Mouse (Mus musculus) olfactory bulb, adult 2 months (tissue): ENCODE measurements around the gene Ppp1r13b. TPM values are rescaled to one million over a fixed set of nuclear protein-coding genes. Genes with fewer than 3 reads are reported as not detected.
A peak's percentile ranks its signal among the peaks of the same experiment; 100 is the strongest.

Source experiments
- H3K27ac ChIP-seq: fragments of 200-500 bp; 2 replicates; pipeline ENCODE4 v1.5.1; 2012; ENCODE audit warnings: low read depth, low read length; ENCODE audit not compliant: insufficient read depth
- H3K4me1 ChIP-seq: fragments of 200-500 bp; 2 replicates; pipeline ENCODE4 v1.6.1; 2012; ENCODE audit warnings: low read length; ENCODE audit not compliant: control insufficient read depth, insufficient read depth
- H3K4me3 ChIP-seq: fragments of 200-500 bp; 2 replicates; pipeline ENCODE4 v1.5.1; 2012; ENCODE audit warnings: mild to moderate bottlenecking, low read depth, low read length, moderate library complexity; ENCODE audit not compliant: insufficient read depth
- CTCF ChIP-seq: fragments of 200-500 bp; IDR thresholded peaks from 2 replicates; pipeline ENCODE4 v1.5.1; 2012; ENCODE audit warnings: low read depth, mild to moderate bottlenecking, low read length, moderate library complexity; ENCODE audit not compliant: insufficient read depth
- POLR2A ChIP-seq: fragments of 200-500 bp; IDR thresholded peaks from 2 replicates; pipeline ENCODE4 v1.6.1; 2012; ENCODE audit warnings: mild to moderate bottlenecking, low read depth, low read length, moderate library complexity; ENCODE audit not compliant: insufficient read depth
- WGBS: fragments of 180-500 bp; shearing (Covaris S2); methylation state at CpG from one replicate; pipeline ENCODE4 v1.1.7; 2018; 5-methylcytosine and 5-hydroxymethylcytosine counted together
- polyA plus RNA-seq: library from polyadenylated mRNA; stranded (reverse); fragments of >200 nt; gene quantifications from 2 replicates; pipeline ENCODE4 v1.2.4, GENCODE M21; 2012; ENCODE audit warnings: low replicate concordance; ENCODE audit not compliant: missing spikeins, insufficient read depth, insufficient read length

Gene Ppp1r13b
- polyA plus RNA-seq, 1 experiment: not detected

DNA sequence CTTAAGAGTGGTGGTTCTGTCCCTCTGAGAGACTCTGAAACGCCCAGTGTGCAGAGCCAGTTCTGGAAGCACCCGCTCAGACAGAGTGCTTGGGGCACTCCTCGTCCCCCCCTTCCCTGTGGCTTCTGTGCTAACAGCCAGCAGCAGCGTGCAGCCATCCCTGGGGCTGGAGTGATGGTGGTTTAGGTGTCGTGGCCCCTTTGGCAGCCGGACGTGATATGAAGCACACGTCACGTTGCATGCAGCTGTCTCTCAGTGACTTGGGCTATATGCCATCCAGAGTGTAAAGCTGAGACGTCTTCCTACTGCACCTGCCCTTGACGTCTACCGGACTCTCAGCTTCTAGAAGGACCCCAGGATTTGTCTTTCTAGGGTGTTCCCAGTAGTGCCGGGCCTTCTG is 109.4 kb downstream of the Ppp1r13b start:
- TF ChIP-seq CTCF (no peak), POLR2A (no peak)
- WGBS: 90% methylated on average over 13 of the region's 13 CpGs
- Histone ChIP-seq H3K4me1 (peaks cover 21% of the 10 kb centered on the region), H3K27ac (no peak overlapping the region), H3K4me3 (no peak overlapping the region)

DNA sequence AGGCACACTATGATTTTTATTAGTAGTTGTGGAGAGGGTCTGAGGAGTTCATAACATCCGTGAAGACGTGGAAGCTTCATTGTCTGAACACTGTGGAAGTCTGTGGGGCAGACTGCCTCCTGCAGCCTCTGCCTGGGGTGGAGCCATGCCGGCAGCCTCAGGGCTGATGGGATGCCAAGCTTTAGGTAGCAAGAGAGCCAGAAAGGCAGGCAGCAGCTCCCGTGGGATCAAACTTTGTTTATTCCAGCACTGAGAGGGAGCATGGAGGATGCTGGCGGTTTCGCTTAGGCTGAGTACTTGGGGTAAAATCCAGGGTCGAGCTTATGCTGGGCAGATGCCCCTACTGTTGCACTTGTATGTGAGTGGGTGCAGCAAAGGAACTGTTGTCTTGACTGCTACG is 110.7 kb downstream of the Ppp1r13b start:
- 62% methylated on average over 8 of the region's 8 CpGs for WGBS
- Histone ChIP-seq H3K27ac (no peak overlapping the region), H3K4me1 (peaks cover 26% of the 10 kb centered on the region), H3K4me3 (no peak overlapping the region)
- TF ChIP-seq CTCF (no peak), POLR2A (no peak)

DNA sequence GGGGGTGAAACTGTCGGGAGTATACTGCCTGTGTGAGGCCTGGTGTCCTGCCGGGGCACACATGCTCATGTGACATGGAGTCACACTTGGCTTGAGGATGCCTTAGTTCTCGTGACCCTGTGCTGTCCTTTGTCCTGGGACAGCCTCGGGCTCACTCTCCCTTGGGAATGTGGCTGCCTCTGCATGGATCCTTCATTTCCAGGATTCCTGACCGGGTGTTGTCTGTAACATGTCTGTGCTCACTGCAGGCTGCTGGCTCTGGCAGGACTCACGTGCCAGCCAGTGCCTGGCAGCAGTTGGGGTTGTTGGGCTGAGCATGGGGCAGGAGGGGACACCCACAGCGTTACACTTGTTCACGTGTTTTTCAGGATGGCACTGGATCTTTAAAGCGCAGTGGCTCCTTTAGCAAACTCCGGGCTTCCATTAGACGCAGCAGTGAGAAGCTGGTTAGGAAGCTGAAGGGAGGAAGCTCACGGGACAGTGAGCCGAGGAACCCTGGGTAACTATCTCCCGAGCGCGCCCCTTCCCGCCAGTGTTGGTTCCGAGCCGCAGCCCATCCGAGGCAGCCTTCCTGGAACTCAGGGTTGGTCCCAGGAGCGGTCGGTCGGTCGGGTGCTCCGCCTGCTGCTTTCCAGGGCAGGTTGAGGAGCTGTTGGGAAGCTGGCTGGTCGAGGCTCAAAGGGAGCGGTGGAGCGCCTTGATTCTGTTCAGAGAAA is 112.6 kb downstream of the Ppp1r13b start:
- peaks cover 32% of the 10 kb centered on the region for H3K4me1 ChIP-seq
- WGBS: 86% methylated on average over 28 of the region's 28 CpGs
- H3K4me3 ChIP-seq: no peak overlapping the region
- TF ChIP-seq CTCF (no peak), POLR2A (0 out of 2 replicates have a peak, but pooled peaks have one; percentile 11)
- peak overlapping the region; percentile 43; the same call in 1 of the 2 replicates for H3K27ac ChIP-seq

DNA sequence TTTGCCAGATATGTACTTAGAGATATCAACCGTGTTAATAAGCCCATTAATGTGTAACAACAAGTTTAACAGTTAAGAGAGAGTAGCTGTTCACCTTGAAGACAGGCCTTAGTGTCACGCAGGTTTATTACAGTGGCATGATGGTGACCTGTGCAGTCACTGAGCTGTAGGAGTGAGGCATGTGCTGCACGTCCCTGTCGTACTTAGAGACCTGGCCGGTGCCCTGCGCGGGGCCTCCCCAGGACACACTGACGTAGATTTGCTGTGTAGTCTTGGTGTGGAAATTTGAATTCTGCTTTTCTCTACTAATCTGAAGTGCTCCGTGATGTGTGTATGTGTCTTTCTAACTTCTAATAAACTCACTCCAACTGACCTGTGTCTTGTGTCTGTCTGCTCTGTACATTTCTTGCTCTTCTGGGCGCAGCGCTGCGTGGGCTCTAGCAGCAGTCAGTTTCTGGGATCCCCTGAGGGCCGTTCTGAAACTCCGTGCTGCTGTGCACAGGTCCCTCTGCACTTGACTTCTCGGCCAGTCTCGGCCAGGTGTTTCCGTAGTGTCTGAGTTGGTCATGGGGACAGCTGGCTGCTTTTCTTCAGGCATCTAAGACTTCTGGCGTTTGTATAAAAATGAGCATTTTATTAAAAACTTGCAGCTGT is 113.3 kb downstream of the Ppp1r13b start:
- 91% methylated on average over 18 of the region's 18 CpGs for WGBS
- Histone ChIP-seq H3K4me1 (peaks cover 34% of the 10 kb centered on the region), H3K27ac (peak overlapping the region; percentile 43; the same call in 1 of the 2 replicates), H3K4me3 (no peak overlapping the region)
- 0 out of 2 replicates have a peak, but pooled peaks have one; percentile 5 for TF ChIP-seq POLR2A
- TF ChIP-seq CTCF: no peak

DNA sequence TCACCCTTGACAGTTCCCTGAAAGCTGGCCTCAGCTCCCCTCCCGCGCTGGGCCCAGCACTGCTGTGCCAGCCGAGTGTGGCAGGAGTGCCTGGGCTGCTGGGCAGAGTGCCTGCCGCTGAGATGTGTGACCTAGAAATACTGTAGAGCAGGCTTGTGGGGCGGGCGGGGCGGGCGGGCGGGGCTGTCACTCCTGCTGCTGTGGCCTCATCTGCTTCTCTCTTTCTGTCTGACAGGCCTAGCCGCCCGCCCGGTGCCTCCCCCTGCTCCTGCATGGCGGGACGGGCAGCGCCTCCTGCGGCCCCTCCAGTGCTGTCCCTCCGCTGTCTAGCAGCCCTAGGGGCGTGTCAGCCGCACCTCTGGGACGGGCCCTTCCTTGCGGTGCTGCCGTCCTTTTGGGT is 113.8 kb downstream of the Ppp1r13b start:
- H3K27ac ChIP-seq: no peak overlapping the region
- WGBS: 62% methylated on average over 22 of the region's 22 CpGs
- peaks cover 34% of the 10 kb centered on the region for H3K4me1 ChIP-seq
- no peak overlapping the region for H3K4me3 ChIP-seq
- TF ChIP-seq CTCF (no peak), POLR2A (no peak)

DNA sequence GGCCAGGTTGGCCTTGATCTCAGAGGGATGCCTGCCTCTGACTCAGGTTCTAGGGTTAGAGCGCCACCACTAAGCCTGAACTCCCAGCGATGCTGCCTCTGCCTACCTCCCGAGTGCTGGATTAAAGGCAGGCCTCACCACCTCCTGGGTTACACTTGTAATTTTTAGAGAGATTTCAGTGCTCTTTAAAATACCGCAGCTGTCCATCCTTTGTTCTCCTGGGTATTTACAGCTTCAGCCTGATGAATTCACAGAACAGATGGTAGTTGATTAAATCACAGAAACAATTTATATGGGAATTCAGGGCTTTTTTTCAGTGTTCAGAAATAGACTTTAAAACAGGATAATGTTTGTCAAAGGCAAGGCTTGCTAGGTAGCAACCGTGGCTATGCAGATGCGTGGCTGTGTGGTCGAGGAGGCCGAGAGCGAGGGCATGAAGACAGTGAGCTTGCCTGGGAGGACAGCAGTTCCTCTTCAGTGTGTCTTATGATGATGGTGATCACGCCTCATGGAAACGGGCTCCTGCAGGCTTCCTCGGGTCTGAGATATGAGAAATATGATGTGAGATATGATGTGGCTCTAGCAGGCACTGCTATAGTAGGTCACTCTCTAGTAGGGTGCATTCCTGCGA is 116.3 kb downstream of the Ppp1r13b start:
- WGBS: 63% methylated on average over 13 of the region's 13 CpGs
- no peak overlapping the region for H3K4me3 ChIP-seq
- peak overlapping the region; percentile 64 for H3K27ac ChIP-seq

DNA sequence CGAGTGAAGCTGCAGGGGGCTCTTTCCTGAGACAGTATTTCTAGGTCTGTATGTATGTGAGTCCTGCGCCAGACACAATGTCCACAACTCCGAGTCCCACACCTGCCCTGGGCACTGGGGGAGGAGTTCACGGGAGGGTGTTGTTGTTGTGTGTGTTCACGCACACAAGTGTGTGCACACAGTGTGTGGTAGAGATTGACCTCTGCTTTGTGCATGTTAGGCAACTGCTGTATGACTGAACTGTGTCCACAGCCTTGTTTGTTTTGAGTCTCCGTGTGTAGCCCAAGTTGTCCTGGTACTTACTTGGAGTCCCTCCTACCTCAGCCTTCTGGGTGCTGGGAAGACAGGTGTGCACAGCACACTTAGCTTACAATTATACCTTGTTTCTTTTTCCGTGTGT is 117.3 kb downstream of the Ppp1r13b start:
- no peak overlapping the region for H3K27ac ChIP-seq
- peaks cover 33% of the 10 kb centered on the region for H3K4me1 ChIP-seq
- TF ChIP-seq POLR2A (no peak), CTCF (no peak)
- WGBS: 90% methylated on average over 7 of the region's 7 CpGs
- no peak overlapping the region for H3K4me3 ChIP-seq

More for the DNA sequence above, 116.3 kb downstream of the Ppp1r13b start:
- peaks cover 34% of the 10 kb centered on the region for H3K4me1 ChIP-seq
- TF ChIP-seq POLR2A: no peak
- no peak for TF ChIP-seq CTCF

DNA sequence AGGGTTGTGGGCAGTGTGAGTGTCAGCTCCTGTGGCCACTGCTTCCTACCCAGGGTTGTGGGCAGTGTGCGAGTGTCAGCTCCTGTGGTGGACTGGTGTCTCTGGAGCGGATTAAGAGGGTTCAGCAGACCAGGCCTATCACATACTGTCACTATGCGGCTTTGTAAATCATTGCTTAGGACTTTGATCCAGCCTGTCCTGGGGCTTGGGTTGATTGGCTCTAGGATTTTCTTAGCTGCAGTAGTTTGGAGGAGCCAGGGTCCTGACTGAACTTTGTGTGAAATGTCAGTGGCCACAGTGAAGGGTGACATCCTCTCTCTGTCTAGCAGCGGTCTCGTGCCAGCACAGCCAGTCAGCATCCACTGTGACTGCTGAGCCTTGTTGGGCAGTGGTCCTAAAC is 117.8 kb downstream of the Ppp1r13b start:
- peaks cover 27% of the 10 kb centered on the region for H3K4me1 ChIP-seq
- 91% methylated on average over 5 of the region's 5 CpGs for WGBS
- TF ChIP-seq CTCF: no peak
- no peak overlapping the region for H3K27ac ChIP-seq
- no peak overlapping the region for H3K4me3 ChIP-seq

DNA sequence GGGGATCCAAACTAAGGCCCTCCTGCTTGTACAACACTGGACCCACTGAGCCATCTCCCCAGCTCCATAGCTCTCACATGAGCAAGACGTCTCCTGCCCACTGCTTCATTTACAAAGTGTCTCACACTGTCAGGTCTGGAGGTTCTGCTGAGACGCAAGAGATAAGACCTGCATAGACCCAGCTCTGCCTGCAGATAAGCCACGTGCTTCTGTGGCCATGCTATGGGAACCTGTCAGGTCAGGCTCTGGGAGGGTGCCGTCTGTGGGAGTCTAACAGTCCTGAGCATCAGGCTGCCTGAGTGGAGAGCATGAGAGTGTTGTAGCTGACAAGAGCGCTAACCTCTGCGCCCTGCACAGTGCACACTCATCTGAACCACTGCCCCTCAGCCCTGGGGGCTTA is 120.9 kb downstream of the Ppp1r13b start:
- 94% methylated on average over 6 of the region's 6 CpGs for WGBS
- TF ChIP-seq CTCF: no peak
- no peak for TF ChIP-seq POLR2A

More for the DNA sequence above, 120.9 kb downstream of the Ppp1r13b start:
- Histone ChIP-seq H3K4me3 (no peak overlapping the region), H3K4me1 (peaks cover 10% of the 10 kb centered on the region), H3K27ac (no peak overlapping the region)
